Mouse (Mus musculus) E14TG2a.4 (cell line): ENCODE data around the gene Cox6b1.

ENCODE experiments used
- CTCF ChIP-seq: conservative IDR thresholded peaks from 2 replicates; pipeline ENCODE4 v1.5.1; 2014; ENCODE audit warnings: low read length
- NANOG ChIP-seq: IDR thresholded peaks from 2 replicates; pipeline ENCODE4 v1.6.1; 2014; ENCODE audit warnings: borderline replicate concordance, low read length, mixed read lengths
- POU5F1 ChIP-seq: IDR thresholded peaks from 2 replicates; pipeline ENCODE4 v1.6.1; 2014; ENCODE audit warnings: low read length, borderline replicate concordance

GRCm38 (mm10) chr7:30618658-30619057, 7.3 kb downstream of the Cox6b1 start:
- TF ChIP-seq CTCF (no peak), POU5F1 (no peak), NANOG (no peak)
